In genomic region chr11:69605726-69606490, GRCm38 (mm10) we compare ENCODE assay signal across 8 mouse cellular contexts. TPM values are rescaled to one million over a fixed set of nuclear protein-coding genes. Genes with fewer than 3 reads are reported as not detected.
A peak's percentile ranks its signal among the peaks of the same experiment; 100 is the strongest.
DNase-seq lines count a peak whose midpoint lies in the region; ATAC-seq and TF ChIP-seq lines count a peak whose summit lies in the region.

TSS of gene Atp1b2 (minus strand) at chr11:69605942.

- peaks cover under 1% of the 10 kb centered on the region for H3K4me1 ChIP-seq in ES-Bruce4 (ENCODE audit: control insufficient read depth, insufficient read depth, low read length)
- peaks cover 23% of the 10 kb centered on the region for H3K4me1 ChIP-seq in forebrain, embryonic 13.5 days
- H3K4me1 ChIP-seq in heart, postnatal 0 days (ENCODE audit: control insufficient read depth, insufficient read depth) = peaks cover 43% of the 10 kb centered on the region
- H3K4me1 ChIP-seq in lung, embryonic 14.5 days (ENCODE audit: insufficient read depth) = peaks cover 17% of the 10 kb centered on the region
- H3K4me1 ChIP-seq in thymus, adult 2 months (replicated peaks; ENCODE audit: control insufficient read depth, insufficient read depth, low read length) = peaks cover 17% of the 10 kb centered on the region

- no peaks in the 10 kb centered on the region for H3K9me3 ChIP-seq in ES-Bruce4 (replicated peaks; ENCODE audit: control insufficient read depth, insufficient read depth, low read length, poor library complexity, severe bottlenecking)
- H3K9me3 ChIP-seq in forebrain, embryonic 13.5 days (replicated peaks) = no peaks in the 10 kb centered on the region
- no peaks in the 10 kb centered on the region for H3K9me3 ChIP-seq in heart, postnatal 0 days (replicated peaks; ENCODE audit: control insufficient read depth, low read length)
- H3K9me3 ChIP-seq in lung, embryonic 14.5 days (ENCODE audit: low read depth, low read length) = no peaks in the 10 kb centered on the region

- no peak for TF ChIP-seq CTCF in ES-Bruce4 (IDR thresholded peaks at IDR 0.05; ENCODE audit: low read depth, low read length)
- no peak for TF ChIP-seq CTCF in heart, postnatal 0 days (IDR thresholded peaks at IDR 0.05; ENCODE audit: low read depth)
- no peak for TF ChIP-seq CTCF in lung, embryonic 14.5 days (IDR thresholded peaks at IDR 0.05; ENCODE audit: low read depth)
- TF ChIP-seq CTCF in thymus, adult 2 months (IDR thresholded peaks at IDR 0.05; ENCODE audit: borderline replicate concordance, control insufficient read depth, extremely low read depth, insufficient read depth, low read length, poor library complexity) = no peak

- peak within 1 kb of the TSS; percentile 100 for H3K4me2 ChIP-seq in forebrain, embryonic 13.5 days
- peak within 1 kb of the TSS; percentile 97 for H3K4me2 ChIP-seq in heart, postnatal 0 days (ENCODE audit: low read depth, low read length)
- peak within 1 kb of the TSS; percentile 100 for H3K4me2 ChIP-seq in lung, embryonic 14.5 days

- peak; percentile 60; the same call in 1 of the 2 replicates for TF ChIP-seq EP300 in ES-Bruce4 (IDR thresholded peaks at IDR 0.05; ENCODE audit: insufficient read depth, low read depth, low read length)
- TF ChIP-seq EP300 in heart, postnatal 0 days (IDR thresholded peaks at IDR 0.05; ENCODE audit: low read depth) = no peak

- peaks cover 8% of the 10 kb centered on the region for H3K27me3 ChIP-seq in ES-Bruce4 (ENCODE audit: control insufficient read depth, insufficient read depth, low read length, poor library complexity, severe bottlenecking)
- H3K27me3 ChIP-seq in forebrain, embryonic 13.5 days = no peaks in the 10 kb centered on the region
- H3K27me3 ChIP-seq in heart, postnatal 0 days (ENCODE audit: control insufficient read depth, insufficient read depth, low read length) = no peaks in the 10 kb centered on the region
- peaks cover 14% of the 10 kb centered on the region; the same call in 1 of the 2 replicates for H3K27me3 ChIP-seq in lung, embryonic 14.5 days (ENCODE audit: insufficient read depth, low read length)
- peaks cover 6% of the 10 kb centered on the region; the same call in 1 of the 2 replicates for H3K27me3 ChIP-seq in thymus, adult 2 months (ENCODE audit: control insufficient read depth, insufficient read depth, low read length)

- TF ChIP-seq POLR2A in ES-Bruce4 (IDR thresholded peaks at IDR 0.05; ENCODE audit: insufficient read depth, low read length) = peak; percentile 93
- peak; percentile 96 for TF ChIP-seq POLR2A in thymus, adult 2 months (IDR thresholded peaks at IDR 0.05; ENCODE audit: control insufficient read depth, extremely low read depth, insufficient read depth, low read length, poor library complexity)

- H3K27ac ChIP-seq in ES-Bruce4 (ENCODE audit: insufficient read depth, low read length) = no peak within 1 kb of the TSS
- H3K27ac ChIP-seq in forebrain, embryonic 13.5 days = peak within 1 kb of the TSS; percentile 63
- H3K27ac ChIP-seq in heart, postnatal 0 days (ENCODE audit: low read depth) = peak within 1 kb of the TSS; percentile 79
- H3K27ac ChIP-seq in lung, embryonic 14.5 days (ENCODE audit: low read depth) = peak within 1 kb of the TSS; percentile 61; the same call in 1 of the 2 replicates
- no peak within 1 kb of the TSS for H3K27ac ChIP-seq in thymus, adult 2 months (ENCODE audit: control insufficient read depth, insufficient read depth, low read length)

- peak within 1 kb of the TSS; percentile 69 for H3K4me3 ChIP-seq in ES-Bruce4 (ENCODE audit: low read depth, low read length)
- H3K4me3 ChIP-seq in forebrain, embryonic 13.5 days = peak within 1 kb of the TSS; percentile 73
- H3K4me3 ChIP-seq in heart, postnatal 0 days (ENCODE audit: low read depth, low read length) = peak within 1 kb of the TSS; percentile 66
- peak within 1 kb of the TSS; percentile 59 for H3K4me3 ChIP-seq in lung, embryonic 14.5 days (ENCODE audit: low read depth, low read length)
- H3K4me3 ChIP-seq in thymus, adult 2 months (ENCODE audit: control insufficient read depth, insufficient read depth, low read length) = peak within 1 kb of the TSS; percentile 64

- DNase-seq in c-Kit-positive CD71-positive TER-119-positive erythroid progenitor cells, embryonic 14.5 days (ENCODE audit: low spot score) = peak; percentile 94
- peak; percentile 78 for DNase-seq in heart, postnatal 0 days (ENCODE audit: low spot score)
- DNase-seq in kidney, postnatal 4 days = peak; percentile 83 to 86
- DNase-seq in lung, embryonic 14.5 days = peak; percentile 85
- DNase-seq in ovary, adult 18-20 months (ENCODE audit: low spot score) = peak; percentile 78
- DNase-seq in thymus, adult 2 months = peak; percentile 71

- ATAC-seq in forebrain, embryonic 13.5 days = peak; percentile 96
- ATAC-seq in heart, postnatal 0 days (ENCODE audit: insufficient read depth, low read depth) = peak; percentile 88
- ATAC-seq in lung, embryonic 14.5 days (ENCODE audit: insufficient read depth) = peak; percentile 89

- H3K36me3 ChIP-seq in ES-Bruce4 (ENCODE audit: control insufficient read depth, insufficient read depth, low read length, poor library complexity, severe bottlenecking) = no peaks in the 10 kb centered on the region
- peaks cover 16% of the 10 kb centered on the region for H3K36me3 ChIP-seq in forebrain, embryonic 13.5 days (ENCODE audit: poor library complexity, severe bottlenecking)
- no peaks in the 10 kb centered on the region for H3K36me3 ChIP-seq in heart, postnatal 0 days (replicated peaks; ENCODE audit: control insufficient read depth, insufficient read depth, low read length)
- no peaks in the 10 kb centered on the region for H3K36me3 ChIP-seq in lung, embryonic 14.5 days (ENCODE audit: insufficient read depth)
- no peaks in the 10 kb centered on the region for H3K36me3 ChIP-seq in thymus, adult 2 months (ENCODE audit: control insufficient read depth, insufficient read depth, low read length)

- 2% methylated on average over 31 of the region's 32 CpGs for WGBS in forebrain, embryonic 13.5 days
- WGBS in heart, postnatal 0 days = 2% methylated on average over 32 of the region's 32 CpGs
- WGBS in lung, embryonic 14.5 days = 2% methylated on average over 32 of the region's 32 CpGs
- 2% methylated on average over 32 of the region's 32 CpGs for WGBS in thymus, adult 2 months

- peak within 1 kb of the TSS; percentile 55 for H3K9ac ChIP-seq in ES-Bruce4 (ENCODE audit: low read depth, poor library complexity, severe bottlenecking)
- peak within 1 kb of the TSS; percentile 87 for H3K9ac ChIP-seq in forebrain, embryonic 13.5 days
- H3K9ac ChIP-seq in heart, postnatal 0 days (replicated peaks; ENCODE audit: low read depth, low read length) = peak within 1 kb of the TSS; percentile 70
- H3K9ac ChIP-seq in lung, embryonic 14.5 days = peak within 1 kb of the TSS; percentile 66

RNA-seq across cellular contexts. Expression of gene Atp1b2, which starts in this region (rescaled TPM):
- 20.4 and 24.0 TPM in 2 replicates for polyA plus RNA-seq in ES-Bruce4 (2011; ENCODE audit: insufficient read depth, insufficient read length, low read depth, missing spikeins)
- polyA plus RNA-seq in forebrain, embryonic 13.5 days (2015; fragmentation: Nextera tagmentation; extraction: Ambion mirVana) = 12.7 and 14.0 TPM in 2 replicates
- total RNA-seq in heart, postnatal 0 days (2014; rRNA removed; ENCODE audit: low replicate concordance) = 23.7 and 24.7 TPM in 2 replicates
- 15.1 and 16.8 TPM in 2 replicates for polyA plus RNA-seq in heart, postnatal 0 days (2015; fragmentation: Nextera tagmentation; extraction: Ambion mirVana)
- 6.9 and 9.8 TPM in 2 replicates for polyA plus RNA-seq in lung, embryonic 14.5 days (2014; fragmentation: Nextera tagmentation; extraction: Ambion mirVana)
- 3.4 and 4.2 TPM in 2 replicates for polyA plus RNA-seq in thymus, adult 2 months (2012; rRNA removed)

Comparison
In these comparisons a context has a peak if more than half of its experiments do, and no peak if none do; other contexts are left out.
1. H3K27ac ChIP-seq: peak in forebrain, embryonic 13.5 days (single experiment), heart, postnatal 0 days (single experiment) and lung, embryonic 14.5 days (single experiment); none in ES-Bruce4 (single experiment) and thymus, adult 2 months (single experiment).
2. Peak in every context shown above with its lines, with median percentiles within 50 percentile points of each other: H3K4me3 ChIP-seq, H3K9ac ChIP-seq, DNase-seq, ATAC-seq and H3K4me2 ChIP-seq.